Mouse (Mus musculus): Measurements from ENCODE around the gene Dmbx1. TPM values are rescaled to one million over a fixed set of nuclear protein-coding genes. Genes with fewer than 3 reads are reported as not detected.
A peak's percentile ranks its signal among the peaks of the same experiment; 100 is the strongest.

Gene Dmbx1
- polyA plus RNA-seq (2016; fragmentation: Nextera tagmentation; extraction: Ambion mirVana): 0.04 TPM in 1 of 2 replicates, not detected in the other

- Histone ChIP-seq H3K9ac (no peak within 1 kb of the TSS), H3K9me3 (replicated peaks) (no peaks in the 10 kb centered on the region), H3K27ac (ENCODE audit: poor library complexity, severe bottlenecking) (no peak within 1 kb of the TSS), H3K4me2 (peak within 1 kb of the TSS; percentile 78), H3K4me3 (peak within 1 kb of the TSS; percentile 50), H3K4me1 (replicated peaks) (peaks cover 27% of the 10 kb centered on the region; the same call in 1 of the 2 replicates), H3K27me3 (replicated peaks) (peaks cover 98% of the 10 kb centered on the region), H3K36me3 (no peaks in the 10 kb centered on the region)
- under 1% methylated on average over 71 of the region's 71 CpGs for WGBS
- ATAC-seq (ENCODE audit: insufficient number of reproducible peaks, low FRiP score): no peak
Observed at GRCm38 (mm10) chr4:115939295-115940102, at the start of gene Dmbx1. Gene Dmbx1 (minus strand): TSS chr4:115939926.

GRCm38 (mm10) chr4:115989382-115989781 lies 49.7 kb upstream of the Dmbx1 start:
- H3K36me3 ChIP-seq: no peaks in the 10 kb centered on the region
- H3K4me1 ChIP-seq (replicated peaks): 0 out of 2 replicates have a peak, but pooled peaks cover 2% of the 10 kb centered on the region
- no peak overlapping the region for H3K4me3 ChIP-seq
- H3K27ac ChIP-seq (ENCODE audit: poor library complexity, severe bottlenecking): no peak overlapping the region
- no peak overlapping the region for H3K4me2 ChIP-seq
- H3K9ac ChIP-seq: no peak overlapping the region
- peaks cover 6% of the 10 kb centered on the region; the same call in 1 of the 2 replicates for H3K9me3 ChIP-seq (replicated peaks)
- H3K27me3 ChIP-seq (replicated peaks): peaks cover 7% of the 10 kb centered on the region; the same call in 1 of the 2 replicates
- ATAC-seq (ENCODE audit: insufficient number of reproducible peaks, low FRiP score): no peak
- WGBS: 63% methylated on average over 7 of the region's 7 CpGs

GRCm38 (mm10) chr4:115987858-115988530 lies 48.3 kb upstream of the Dmbx1 start:
- Histone ChIP-seq H3K4me3 (no peak overlapping the region), H3K27me3 (replicated peaks) (peaks cover 14% of the 10 kb centered on the region), H3K9me3 (replicated peaks) (peaks cover 6% of the 10 kb centered on the region; the same call in 1 of the 2 replicates), H3K4me2 (no peak overlapping the region), H3K36me3 (no peaks in the 10 kb centered on the region), H3K27ac (ENCODE audit: poor library complexity, severe bottlenecking) (no peak overlapping the region), H3K9ac (no peak overlapping the region), H3K4me1 (replicated peaks) (0 out of 2 replicates have a peak, but pooled peaks cover 6% of the 10 kb centered on the region)
- no peak for ATAC-seq (ENCODE audit: insufficient number of reproducible peaks, low FRiP score)
- 71% methylated on average over 5 of the region's 5 CpGs for WGBS

- H3K4me2 ChIP-seq: no peak overlapping the region
Observed at GRCm38 (mm10) chr4:115987436-115987835, 47.7 kb upstream of the Dmbx1 start.

GRCm38 (mm10) chr4:115984967-115985366 lies 45.2 kb upstream of the Dmbx1 start:
- no peak overlapping the region for H3K9ac ChIP-seq
- no peaks in the 10 kb centered on the region for H3K9me3 ChIP-seq (replicated peaks)
- no peak for ATAC-seq (ENCODE audit: insufficient number of reproducible peaks, low FRiP score)
- 0 out of 2 replicates have a peak, but pooled peaks cover 6% of the 10 kb centered on the region for H3K4me1 ChIP-seq (replicated peaks)
- H3K36me3 ChIP-seq: no peaks in the 10 kb centered on the region
- 31% methylated on average over 8 of the region's 8 CpGs for WGBS
- H3K4me3 ChIP-seq: no peak overlapping the region
- no peak overlapping the region for H3K27ac ChIP-seq (ENCODE audit: poor library complexity, severe bottlenecking)
- H3K27me3 ChIP-seq (replicated peaks): peaks cover 34% of the 10 kb centered on the region
- H3K4me2 ChIP-seq: no peak overlapping the region

More at GRCm38 (mm10) chr4:115987436-115987835, 47.7 kb upstream of the Dmbx1 start:
- Histone ChIP-seq H3K9ac (no peak overlapping the region), H3K4me1 (replicated peaks) (0 out of 2 replicates have a peak, but pooled peaks cover 6% of the 10 kb centered on the region), H3K4me3 (no peak overlapping the region), H3K27me3 (replicated peaks) (peaks cover 15% of the 10 kb centered on the region), H3K9me3 (replicated peaks) (peaks cover 6% of the 10 kb centered on the region; the same call in 1 of the 2 replicates), H3K36me3 (no peaks in the 10 kb centered on the region), H3K27ac (ENCODE audit: poor library complexity, severe bottlenecking) (no peak overlapping the region)
- no peak for ATAC-seq (ENCODE audit: insufficient number of reproducible peaks, low FRiP score)
- WGBS: 76% methylated on average over 1 of the region's 1 CpGs

- H3K9me3 ChIP-seq (replicated peaks): no peaks in the 10 kb centered on the region
- peaks cover 11% of the 10 kb centered on the region for H3K4me1 ChIP-seq (replicated peaks)
- no peak overlapping the region for H3K4me3 ChIP-seq
- WGBS: 3% methylated on average over 13 of the region's 13 CpGs
- H3K27me3 ChIP-seq (replicated peaks): peaks cover 43% of the 10 kb centered on the region
- peak overlapping the region; percentile 46 for H3K4me2 ChIP-seq
- ATAC-seq (ENCODE audit: insufficient number of reproducible peaks, low FRiP score): no peak
- H3K9ac ChIP-seq: no peak overlapping the region
- H3K36me3 ChIP-seq: no peaks in the 10 kb centered on the region
- no peak overlapping the region for H3K27ac ChIP-seq (ENCODE audit: poor library complexity, severe bottlenecking)
Observed at GRCm38 (mm10) chr4:115984111-115984510, 44.4 kb upstream of the Dmbx1 start.

GRCm38 (mm10) chr4:115980676-115981075 lies 41.0 kb upstream of the Dmbx1 start:
- Histone ChIP-seq H3K9me3 (replicated peaks) (no peaks in the 10 kb centered on the region), H3K4me2 (no peak overlapping the region), H3K27ac (ENCODE audit: poor library complexity, severe bottlenecking) (no peak overlapping the region), H3K27me3 (replicated peaks) (peaks cover 70% of the 10 kb centered on the region), H3K4me1 (replicated peaks) (peaks cover 11% of the 10 kb centered on the region), H3K4me3 (no peak overlapping the region), H3K9ac (no peak overlapping the region), H3K36me3 (no peaks in the 10 kb centered on the region)
- ATAC-seq (ENCODE audit: insufficient number of reproducible peaks, low FRiP score): no peak
- WGBS: 1% methylated on average over 8 of the region's 8 CpGs

GRCm38 (mm10) chr4:115979437-115979836 lies 39.7 kb upstream of the Dmbx1 start:
- Histone ChIP-seq H3K4me3 (peak overlapping the region; percentile 32), H3K27ac (ENCODE audit: poor library complexity, severe bottlenecking) (no peak overlapping the region), H3K36me3 (no peaks in the 10 kb centered on the region), H3K9me3 (replicated peaks) (no peaks in the 10 kb centered on the region), H3K4me1 (replicated peaks) (peaks cover 10% of the 10 kb centered on the region), H3K4me2 (peak overlapping the region; percentile 57), H3K27me3 (replicated peaks) (peaks cover 81% of the 10 kb centered on the region), H3K9ac (0 out of 2 replicates have a peak overlapping the region, but pooled peaks have one; percentile 6)
- 1% methylated on average over 39 of the region's 39 CpGs for WGBS
- ATAC-seq (ENCODE audit: insufficient number of reproducible peaks, low FRiP score): no peak

GRCm38 (mm10) chr4:115978911-115979310 lies 39.2 kb upstream of the Dmbx1 start:
- no peak overlapping the region for H3K27ac ChIP-seq (ENCODE audit: poor library complexity, severe bottlenecking)
- ATAC-seq (ENCODE audit: insufficient number of reproducible peaks, low FRiP score): no peak
- H3K36me3 ChIP-seq: no peaks in the 10 kb centered on the region
- peaks cover 5% of the 10 kb centered on the region for H3K4me1 ChIP-seq (replicated peaks)
- no peak overlapping the region for H3K9ac ChIP-seq
- no peaks in the 10 kb centered on the region for H3K9me3 ChIP-seq (replicated peaks)
- peak overlapping the region; percentile 57 for H3K4me2 ChIP-seq
- WGBS: 11% methylated on average over 4 of the region's 4 CpGs
- H3K4me3 ChIP-seq: peak overlapping the region; percentile 32; the same call in 1 of the 2 replicates
- peaks cover 87% of the 10 kb centered on the region for H3K27me3 ChIP-seq (replicated peaks)

GRCm38 (mm10) chr4:115972543-115972942 lies 32.8 kb upstream of the Dmbx1 start:
- Histone ChIP-seq H3K9me3 (replicated peaks) (no peaks in the 10 kb centered on the region), H3K27ac (ENCODE audit: poor library complexity, severe bottlenecking) (no peak overlapping the region), H3K4me2 (no peak overlapping the region), H3K4me1 (replicated peaks) (no peaks in the 10 kb centered on the region), H3K36me3 (no peaks in the 10 kb centered on the region), H3K9ac (no peak overlapping the region), H3K4me3 (no peak overlapping the region), H3K27me3 (replicated peaks) (peaks cover 96% of the 10 kb centered on the region)
- no peak for ATAC-seq (ENCODE audit: insufficient number of reproducible peaks, low FRiP score)
- WGBS: 43% methylated on average over 24 of the region's 24 CpGs

- no peaks in the 10 kb centered on the region for H3K36me3 ChIP-seq
- H3K4me3 ChIP-seq: no peak overlapping the region
- 15% methylated on average over 5 of the region's 5 CpGs for WGBS
- no peak overlapping the region for H3K4me2 ChIP-seq
- no peaks in the 10 kb centered on the region for H3K9me3 ChIP-seq (replicated peaks)
- H3K4me1 ChIP-seq (replicated peaks): 0 out of 2 replicates have a peak, but pooled peaks cover 16% of the 10 kb centered on the region
- no peak for ATAC-seq (ENCODE audit: insufficient number of reproducible peaks, low FRiP score)
- H3K27me3 ChIP-seq (replicated peaks): peaks cover 96% of the 10 kb centered on the region
- no peak overlapping the region for H3K27ac ChIP-seq (ENCODE audit: poor library complexity, severe bottlenecking)
- H3K9ac ChIP-seq: no peak overlapping the region
Observed at GRCm38 (mm10) chr4:115964446-115964845, 24.7 kb upstream of the Dmbx1 start.

Data from heart, embryonic 12.5 days (tissue).